Mouse (Mus musculus): ENCODE measurements around the gene Rhbdl1.

Rhbdl1 gene

GRCm38 (mm10) chr17:25791320-25791842 is 45.7 kb downstream of the Rhbdl1 start:
- peak; percentile 47 for DNase-seq

- DNase-seq, result peak; percentile 42
Observed at GRCm38 (mm10) chr17:25786781-25787504, 50.2 kb downstream of the Rhbdl1 start.

DNA sequence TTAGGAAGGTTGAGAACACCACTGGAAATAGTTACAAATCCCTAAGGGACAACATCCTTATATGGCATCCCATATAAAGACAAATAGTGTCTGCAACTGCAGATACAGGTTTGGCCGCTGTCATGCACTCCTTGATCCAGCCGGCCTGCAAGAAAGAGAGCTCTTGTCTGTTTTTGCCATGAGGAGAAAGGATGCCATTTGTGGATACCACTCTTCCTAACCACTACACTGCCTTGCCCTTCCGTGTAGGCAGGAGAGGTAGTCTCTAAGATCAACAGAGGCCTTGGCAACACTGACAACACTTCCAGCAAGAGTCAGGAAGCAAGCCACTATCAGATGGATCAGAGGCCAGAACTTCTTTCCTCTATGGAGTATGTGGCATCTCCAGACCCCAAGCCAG is 50.8 kb downstream of the Rhbdl1 start, which contains the start of gene Ccdc78:
Gene Ccdc78 (plus strand): TSS at position 301 of the 400 bp plus-strand sequence.
- no peak for DNase-seq

- DNase-seq, result peak; percentile 96
Observed at GRCm38 (mm10) chr17:25785281-25785745, 51.8 kb downstream of the Rhbdl1 start, which contains the start of gene Haghl. Gene Haghl, minus strand, starts transcription at chr17:25785673.
